25 mouse cellular contexts compared by ENCODE assay signal in the genomic region with DNA sequence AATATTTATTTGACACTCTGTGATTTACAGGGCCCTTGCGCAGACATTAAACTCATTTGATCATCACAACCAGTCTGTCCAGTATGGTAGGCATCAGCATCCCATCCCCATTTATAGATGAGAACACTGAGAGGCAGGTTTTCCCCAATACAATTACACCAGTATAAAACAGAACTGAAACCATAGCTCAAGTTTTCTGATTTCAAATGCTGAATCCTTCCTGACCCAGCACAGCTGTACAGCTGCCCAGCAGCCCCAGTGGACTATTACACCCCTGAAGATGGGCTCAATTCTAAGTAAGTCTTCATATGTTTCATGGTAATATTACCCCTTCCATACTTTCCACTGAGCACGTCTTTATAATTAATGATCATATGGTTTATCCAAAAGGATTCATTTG.
"Had no signal": no experiment of that assay in that cellular context is flagged by ENCODE, and none has a peak within 500 bp of the region (broad histone marks: within the 10 kb centered on the region; RNA-seq: fewer than 3 reads in every experiment).

No protein-coding gene starts in this region.

- H3K4me2 ChIP-seq: embryonic facial prominence, embryonic 12.5 days; embryonic facial prominence, embryonic 13.5 days; embryonic facial prominence, embryonic 15.5 days; forebrain, embryonic 13.5 days; forebrain, embryonic 15.5 days had no signal

- H3K4me1 ChIP-seq: embryonic facial prominence, embryonic 15.5 days; forebrain, embryonic 15.5 days had no signal

- H3K9ac ChIP-seq: embryonic facial prominence, embryonic 12.5 days; embryonic facial prominence, embryonic 13.5 days; embryonic facial prominence, embryonic 15.5 days; forebrain, embryonic 13.5 days; forebrain, embryonic 15.5 days; forebrain, postnatal 0 days had no signal

- DNase-seq: cerebellum, adult 9-11 months; cerebellum, postnatal 10 days; cerebellum, postnatal 14 days; cerebellum, postnatal 25 days; cerebellum, postnatal 36 days; forebrain, postnatal 0 days; gastrocnemius, adult 2 months; gastrocnemius, postnatal 10 days; gastrocnemius, postnatal 14 days; gastrocnemius, postnatal 25 days; gastrocnemius, postnatal 36 days; heart, adult 11 months; heart, adult 18-20 months; heart, adult 2 months had no signal

- H3K36me3 ChIP-seq: embryonic facial prominence, embryonic 10.5 days; embryonic facial prominence, embryonic 12.5 days; embryonic facial prominence, embryonic 13.5 days; embryonic facial prominence, embryonic 15.5 days; forebrain, embryonic 10.5 days; forebrain, embryonic 15.5 days; heart, embryonic 10.5 days had no signal

- H3K27ac ChIP-seq: embryonic facial prominence, embryonic 10.5 days; embryonic facial prominence, embryonic 12.5 days; embryonic facial prominence, embryonic 13.5 days; embryonic facial prominence, embryonic 15.5 days; forebrain, embryonic 13.5 days; forebrain, embryonic 15.5 days; gastrocnemius, adult 2 months; heart, adult 2 months; heart, embryonic 10.5 days had no signal

- H3K4me3 ChIP-seq: embryonic facial prominence, embryonic 10.5 days; embryonic facial prominence, embryonic 12.5 days; embryonic facial prominence, embryonic 13.5 days; embryonic facial prominence, embryonic 15.5 days; erythroblast, embryonic 14.5 days; forebrain, embryonic 10.5 days; forebrain, embryonic 13.5 days; forebrain, embryonic 15.5 days; gastrocnemius, adult 2 months; heart, adult 2 months; heart, embryonic 10.5 days had no signal

- H3K9me3 ChIP-seq: embryonic facial prominence, embryonic 10.5 days; embryonic facial prominence, embryonic 12.5 days; embryonic facial prominence, embryonic 13.5 days; embryonic facial prominence, embryonic 15.5 days; forebrain, embryonic 10.5 days; forebrain, embryonic 13.5 days; forebrain, embryonic 15.5 days; heart, embryonic 10.5 days had no signal

- ATAC-seq: forebrain, embryonic 13.5 days; forebrain, embryonic 14.5 days; forebrain, embryonic 15.5 days; forebrain, embryonic 16.5 days; forebrain, postnatal 0 days had no signal

- H3K27me3 ChIP-seq: embryonic facial prominence, embryonic 12.5 days; embryonic facial prominence, embryonic 15.5 days; forebrain, embryonic 13.5 days; forebrain, embryonic 15.5 days had no signal
